Mouse (Mus musculus) spleen, postnatal 36 days (tissue): ENCODE measurements at regions not wholly inside any gene's neighbourhood (a gene's known extent, or its start where the extent isn't known, plus 50 kb on each side); places are given as distances from the start of the nearest gene placed in this dataset.
A peak's percentile ranks its signal among the peaks of the same experiment; 100 is the strongest.
"Not testable (repeated sequence)": the region's sequence is repeated elsewhere in the genome, so short reads cannot be mapped to it uniquely, and the experiment has no call there.

ENCODE experiments used
- DNase-seq, 2 experiments: peaks; one replicate each; pipeline ENCODE4 v3.0.0; 2022; ENCODE audit warnings: low spot score in 2 of 2, mixed read lengths in 1 of 2

DNA sequence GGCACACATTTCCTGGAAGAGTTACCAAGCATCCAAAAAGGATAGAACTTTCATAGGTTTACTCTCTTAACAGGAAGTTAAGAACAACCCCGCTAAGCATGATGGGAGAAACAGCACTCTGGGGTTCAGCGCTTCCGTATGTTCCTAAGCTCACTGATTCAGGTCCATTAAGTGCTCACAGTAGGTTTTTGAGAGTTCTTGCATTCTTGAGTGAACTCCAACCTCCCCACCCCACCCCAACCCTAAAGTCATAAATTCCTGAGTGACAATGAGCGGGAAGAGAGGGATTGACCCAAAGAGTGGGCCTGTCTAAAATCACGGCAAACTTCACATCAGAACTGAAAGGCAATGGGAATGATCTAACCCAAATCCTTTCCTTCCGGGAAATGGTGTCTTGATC, 405.9 kb downstream of the Lrig3 start:
- no peak for DNase-seq

DNA sequence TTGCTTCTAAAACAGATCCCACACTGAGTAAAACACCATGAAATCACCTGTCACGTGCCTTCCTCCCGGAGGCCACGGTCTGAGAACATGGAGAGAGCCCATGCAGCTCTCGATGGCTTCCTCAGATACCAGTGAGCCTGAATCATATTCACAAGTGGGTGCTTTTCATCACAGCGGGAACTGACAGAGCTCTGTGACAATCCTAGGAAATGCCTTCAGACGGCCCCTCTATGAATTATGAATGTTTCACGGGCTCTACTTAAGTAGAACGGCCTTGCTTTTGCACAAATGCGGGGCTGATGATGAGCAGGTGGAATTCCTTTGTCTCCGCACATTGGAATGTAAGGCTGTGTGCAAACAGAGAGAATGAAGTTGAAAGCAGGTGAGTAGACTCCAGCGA, 383.1 kb downstream of the Lrig3 start:
- no peak for DNase-seq

DNA sequence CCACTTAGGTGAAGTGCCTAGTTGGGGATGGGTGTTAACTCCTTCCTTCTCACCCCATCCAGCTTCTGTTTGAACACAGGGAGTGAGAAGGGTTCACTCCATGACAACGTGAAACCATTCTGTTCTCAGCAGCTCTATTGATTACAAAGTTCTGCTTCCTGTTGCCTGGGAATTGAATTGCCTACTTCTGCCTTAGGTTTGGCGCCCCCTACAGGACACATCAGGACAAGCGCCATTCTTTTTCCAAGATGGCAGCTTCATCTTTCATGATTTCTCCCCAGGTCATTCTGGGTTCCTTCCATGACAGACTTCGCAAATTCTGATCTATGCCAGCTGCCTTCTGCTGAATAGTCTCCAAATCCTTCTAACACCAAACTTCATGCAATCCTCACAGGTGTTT, 371.5 kb downstream of the Lrig3 start:
- DNase-seq, result no peak

DNA sequence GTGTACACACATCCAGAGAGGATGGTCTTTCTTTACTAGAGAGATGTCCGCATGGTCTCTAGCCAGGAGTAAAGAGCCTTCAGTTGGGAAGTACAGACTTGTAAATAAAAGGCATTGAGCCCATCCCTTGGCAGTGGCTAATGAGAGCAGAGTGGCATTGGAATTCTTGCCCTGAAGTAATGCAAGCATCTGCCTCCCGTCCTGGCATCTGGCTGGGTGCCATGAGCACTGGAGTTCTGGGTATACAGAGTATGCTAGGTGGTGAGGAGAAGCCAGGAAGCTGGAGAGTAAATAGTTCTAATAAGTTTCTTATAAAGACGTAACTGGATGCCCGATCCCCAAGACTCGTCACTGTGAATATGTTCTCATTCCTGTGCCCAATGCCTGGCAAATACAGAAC, 367.8 kb downstream of the Lrig3 start:
- no peak for DNase-seq

DNA sequence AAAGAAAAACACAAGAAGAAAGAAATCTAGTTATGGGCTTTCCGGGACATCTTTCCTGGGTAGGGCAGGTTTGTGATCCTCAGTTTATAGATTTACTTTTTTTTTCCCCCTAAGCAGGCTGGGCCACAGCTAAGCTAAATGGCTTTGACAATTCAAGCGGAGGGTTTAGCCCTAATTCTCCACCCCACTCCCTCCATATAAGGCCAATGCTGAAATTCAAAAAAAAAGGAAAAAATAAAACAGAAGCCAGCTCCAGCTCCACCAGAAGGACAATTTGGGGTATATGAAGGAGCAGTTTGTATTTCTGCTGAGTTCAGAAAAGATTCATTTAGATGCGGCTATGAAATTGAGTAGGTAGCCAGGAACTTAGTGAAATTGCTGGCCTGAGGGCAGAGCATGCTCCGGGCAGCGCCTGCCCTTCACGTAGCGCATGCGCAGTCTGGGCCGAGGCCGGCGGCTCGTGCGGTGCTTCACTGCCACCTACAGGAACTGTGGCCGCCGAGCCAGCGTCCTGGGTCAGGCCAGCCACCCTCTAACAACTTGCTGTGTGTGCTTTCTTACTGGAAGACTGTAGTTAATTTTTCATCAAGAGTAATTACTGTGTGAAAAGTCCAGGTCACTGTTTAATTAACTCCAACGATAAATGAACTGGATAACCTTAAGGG, 364.5 kb downstream of the Lrig3 start:
- DNase-seq, result peak; percentile 72 to 75

DNA sequence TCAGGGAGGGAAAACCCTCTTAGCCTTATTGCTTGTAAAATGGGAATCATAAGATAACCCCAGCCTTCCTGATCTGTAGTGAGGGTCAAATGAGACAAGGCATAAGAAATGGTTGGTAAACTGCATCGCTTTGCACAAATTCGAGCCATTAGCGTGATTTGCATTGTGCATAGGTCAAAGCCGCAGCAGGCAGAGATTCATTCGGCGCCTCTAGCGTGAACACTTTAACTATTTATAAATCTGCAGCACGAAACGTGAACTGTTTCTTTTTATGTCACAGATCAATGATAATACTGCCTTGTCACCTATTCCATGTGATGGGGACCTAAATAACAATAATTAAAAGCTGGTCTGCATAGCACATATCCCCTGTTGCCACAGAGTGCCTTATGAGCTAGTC, 354.9 kb downstream of the Lrig3 start:
- no peak for DNase-seq

DNA sequence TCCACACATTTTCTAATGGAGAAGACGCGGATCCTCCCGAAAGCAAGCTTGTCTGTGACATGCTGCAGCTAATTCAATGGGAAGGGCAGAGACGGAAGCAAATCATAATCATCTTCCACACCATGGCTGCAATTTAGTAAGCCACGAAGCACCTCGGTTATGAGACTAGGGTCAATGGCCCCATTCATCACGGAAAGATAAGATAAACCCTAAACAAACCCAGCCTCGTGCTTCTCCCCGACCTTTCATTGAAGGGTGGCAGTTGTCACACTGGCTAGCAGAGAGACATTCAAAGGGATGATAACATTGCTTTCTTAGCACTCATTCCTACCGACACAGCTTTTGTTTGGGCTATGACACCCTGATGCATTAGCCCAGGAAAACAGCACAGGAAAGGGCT, 353.8 kb downstream of the Lrig3 start:
- DNase-seq, result no peak

DNA sequence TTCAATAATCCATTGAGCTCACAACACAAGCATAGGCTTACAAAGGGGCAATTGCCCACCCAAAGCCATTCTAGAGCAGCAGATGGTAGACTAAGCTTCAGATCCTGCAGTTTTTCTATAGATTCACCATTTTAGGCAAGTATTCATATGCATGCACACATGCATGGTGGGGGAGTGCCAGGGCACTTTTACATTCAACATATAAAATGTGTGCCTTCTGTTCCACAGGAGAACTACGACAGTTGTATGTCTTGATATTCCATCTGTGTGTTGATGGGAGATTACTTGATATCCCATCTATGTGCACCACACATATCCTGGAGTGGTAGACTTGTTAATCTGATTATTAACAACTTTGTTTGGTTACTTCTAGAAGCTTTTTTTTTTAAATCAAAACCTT, 334.0 kb downstream of the Lrig3 start:
- no peak for DNase-seq

DNA sequence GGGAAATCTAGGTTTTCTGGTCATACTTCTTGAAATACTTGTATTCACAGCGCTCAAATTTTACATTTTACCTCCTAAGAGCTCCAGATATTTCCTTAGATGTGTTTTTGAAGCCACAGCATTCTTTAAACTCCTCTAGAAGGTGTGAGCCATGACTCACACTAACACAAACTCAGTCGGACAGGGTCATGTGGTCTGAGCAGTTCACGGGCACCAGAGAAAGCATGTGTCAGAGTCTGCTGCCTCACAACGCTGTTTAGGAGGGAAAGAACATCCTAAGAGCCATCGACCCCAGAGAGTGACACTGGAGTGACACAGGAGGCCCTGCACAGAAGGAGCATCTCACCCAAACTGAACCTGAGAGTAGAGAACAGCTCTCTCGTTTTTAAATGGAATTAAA, 332.2 kb downstream of the Lrig3 start:
- DNase-seq, result no peak

DNA sequence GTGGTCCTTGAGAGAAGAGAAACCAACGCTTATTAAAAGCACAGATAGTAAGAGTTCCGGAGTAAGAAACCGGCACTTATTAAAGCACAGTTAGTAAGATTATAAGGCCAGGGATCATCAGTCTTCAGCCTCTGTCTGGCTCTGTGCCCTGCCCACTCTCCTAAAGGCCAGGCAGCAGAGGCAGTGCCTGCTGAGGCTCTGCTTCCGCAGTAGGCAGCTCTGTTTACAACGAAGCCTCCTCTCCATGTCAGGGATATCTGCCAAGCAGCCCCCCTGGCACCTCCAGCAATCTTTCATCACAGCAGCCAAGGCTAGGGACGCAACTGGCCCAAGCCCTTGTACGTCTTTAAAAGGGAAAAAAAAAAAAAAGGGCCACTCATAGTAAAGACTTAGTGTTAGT, 329.9 kb downstream of the Lrig3 start:
- no peak for DNase-seq

DNA sequence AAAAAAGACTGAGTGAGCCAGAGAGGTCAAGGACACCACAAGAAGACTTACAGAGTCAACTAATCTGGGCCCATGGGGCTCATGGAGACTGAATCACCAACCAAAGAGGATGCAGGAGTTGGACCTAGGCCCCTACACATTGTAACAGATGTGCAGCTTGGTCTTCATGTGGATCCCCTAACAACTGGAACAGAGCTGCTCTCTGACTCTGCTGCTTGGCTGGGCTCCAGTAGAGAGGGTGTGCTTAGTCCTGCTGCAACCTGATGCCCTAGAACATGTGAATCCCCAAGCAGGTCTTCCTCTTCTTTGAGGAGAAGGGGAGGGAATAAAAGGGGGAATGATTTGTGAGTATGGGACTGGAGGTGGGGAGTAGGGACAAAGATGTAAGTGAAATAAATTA, 325.8 kb downstream of the Lrig3 start:
- DNase-seq, result no peak

DNA sequence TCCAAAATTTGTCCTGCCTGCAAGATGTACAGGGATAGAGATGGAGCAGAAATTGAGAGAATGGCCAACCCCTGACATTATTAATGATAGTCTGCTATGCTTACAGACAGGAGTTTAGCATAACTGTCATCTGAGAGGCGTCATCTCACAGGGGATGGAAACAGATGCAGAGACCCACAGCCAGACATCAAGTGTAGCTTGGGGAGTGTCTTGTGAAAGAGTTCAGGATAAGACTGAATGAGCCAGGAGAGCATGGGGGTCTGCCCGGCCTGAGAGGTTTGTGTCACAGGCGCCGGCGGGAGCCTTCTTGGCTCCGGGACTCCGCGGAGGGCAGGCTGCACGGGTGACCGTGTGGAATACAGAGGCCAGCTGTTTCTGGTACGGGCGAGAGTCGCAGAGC, 319.1 kb downstream of the Lrig3 start:
- DNase-seq, result not testable (repeated sequence)

DNA sequence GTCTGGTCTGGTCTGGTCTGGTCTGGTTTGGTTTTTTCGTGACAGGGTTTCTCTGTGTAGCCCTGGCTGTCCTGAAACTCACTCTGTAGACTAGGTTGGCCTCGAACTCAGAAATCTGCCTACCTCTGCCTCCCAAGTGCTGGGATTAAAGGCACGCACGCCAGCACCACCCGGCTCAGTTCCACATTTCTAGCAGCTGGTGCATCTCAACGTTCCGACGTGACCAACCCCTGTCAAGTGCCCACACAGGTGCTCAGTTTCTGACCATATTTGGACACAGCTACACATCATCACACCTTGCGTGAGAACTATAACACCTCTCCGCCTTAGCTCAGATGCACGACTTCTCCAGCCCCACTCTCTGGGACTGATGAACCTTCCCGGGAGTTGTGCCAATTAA, 304.4 kb downstream of the Lrig3 start:
- DNase-seq, result no peak

DNA sequence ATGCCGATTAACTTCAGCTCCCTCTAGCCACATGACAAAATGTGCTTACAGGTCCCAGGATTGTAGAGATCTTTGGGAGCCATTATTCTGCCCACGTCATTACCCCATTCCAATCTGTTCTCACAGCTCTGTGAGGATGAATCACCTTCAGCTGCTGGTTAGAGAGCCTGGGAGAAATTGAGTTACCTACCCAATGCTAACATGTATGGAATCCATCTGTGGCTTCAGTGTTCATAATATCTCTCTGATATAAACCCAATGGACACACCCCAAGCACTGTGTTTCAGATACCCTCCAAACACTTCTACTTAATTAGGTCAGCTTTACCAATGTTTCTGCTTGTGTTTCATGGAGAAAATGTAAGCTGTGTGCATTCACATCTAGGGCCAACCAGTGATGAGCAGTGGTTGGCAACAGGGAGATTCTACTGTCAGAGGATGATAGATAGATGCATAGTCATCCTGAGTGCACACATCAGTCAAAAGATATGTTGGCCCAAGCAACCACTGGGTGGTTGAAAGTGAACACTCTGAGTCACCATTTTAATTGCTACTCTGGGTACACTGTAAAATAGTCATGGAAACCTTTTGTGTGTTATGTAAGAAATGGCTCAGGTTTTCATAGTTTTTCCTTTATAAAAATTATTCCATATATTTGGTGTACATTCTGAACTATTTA, 301.5 kb downstream of the Lrig3 start:
- no peak for DNase-seq

DNA sequence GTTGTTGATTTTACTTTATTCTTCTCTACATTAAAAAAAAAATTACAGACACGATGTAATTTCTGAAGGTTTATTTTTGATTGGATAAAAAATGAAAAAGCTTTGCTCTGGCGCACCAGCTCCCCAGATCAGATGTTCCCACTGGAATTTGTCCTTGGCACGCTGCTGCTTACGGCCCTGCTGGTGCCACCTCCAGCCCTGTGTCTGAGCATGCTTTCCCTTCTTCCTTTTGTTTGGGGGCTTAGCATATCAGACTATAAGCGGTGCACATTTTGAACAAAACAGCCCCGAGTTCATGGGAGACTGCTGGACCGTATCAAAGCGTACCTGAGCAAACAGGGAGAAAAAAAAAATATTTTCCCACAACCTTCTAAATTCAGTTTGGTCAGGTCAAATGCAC, 291.2 kb downstream of the Lrig3 start:
- DNase-seq, result no peak

DNA sequence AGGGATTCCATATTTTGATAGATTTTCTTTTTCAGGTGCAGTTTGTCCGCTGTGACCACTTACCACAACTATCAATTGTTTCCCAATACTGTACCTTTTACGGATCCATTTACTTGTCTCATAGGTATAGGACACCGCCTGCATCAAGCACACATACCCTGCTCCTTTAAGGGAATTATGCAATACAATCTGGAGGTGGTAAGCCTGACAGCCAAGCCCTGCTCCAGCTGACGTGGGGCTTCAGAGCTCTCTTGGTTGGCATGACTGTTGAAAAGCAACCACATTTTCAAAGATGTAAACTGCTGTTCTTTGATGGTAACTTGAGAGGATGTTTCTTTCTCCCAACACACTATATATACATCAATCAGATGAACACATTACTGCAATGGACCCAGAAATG, 288.2 kb downstream of the Lrig3 start:
- no peak for DNase-seq

DNA sequence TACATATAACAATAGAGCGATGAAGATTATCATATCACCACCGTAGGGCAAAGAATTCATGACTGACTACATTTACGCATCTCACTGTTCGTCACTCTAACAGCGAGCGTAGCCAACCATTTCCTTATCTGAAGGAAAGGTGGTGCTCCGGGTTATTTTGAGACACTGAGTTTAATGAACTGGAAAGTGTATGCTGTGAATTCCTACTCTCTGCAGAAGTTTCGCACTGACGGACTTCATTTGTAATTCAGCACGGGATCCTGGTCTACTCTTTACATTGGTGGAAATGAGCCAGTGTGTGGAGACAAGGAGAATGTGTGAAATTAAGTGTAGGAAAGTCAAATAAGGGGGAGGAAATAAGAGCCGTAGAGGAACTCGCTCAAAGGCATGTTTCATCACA, 283.2 kb downstream of the Lrig3 start:
- no peak for DNase-seq

DNA sequence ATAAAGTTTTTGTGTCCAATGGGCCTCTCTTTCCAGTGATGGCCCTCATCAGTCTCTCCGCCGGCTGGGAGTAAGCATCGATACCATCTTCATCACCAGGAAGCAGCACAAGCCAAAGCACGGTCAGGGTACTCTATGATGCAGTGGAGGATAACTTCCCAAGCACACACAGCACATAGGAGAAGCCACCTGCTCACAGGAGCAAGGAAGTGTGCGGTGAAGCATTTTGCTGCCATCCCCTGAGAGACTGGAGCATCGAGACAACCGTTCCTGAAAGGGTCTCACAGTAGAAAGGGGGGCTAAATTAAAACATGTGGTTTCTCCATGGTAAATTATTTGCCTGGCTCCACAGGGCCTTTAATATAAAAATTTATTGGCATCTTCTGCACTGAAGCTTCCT, 277.1 kb downstream of the Lrig3 start:
- DNase-seq, result no peak

DNA sequence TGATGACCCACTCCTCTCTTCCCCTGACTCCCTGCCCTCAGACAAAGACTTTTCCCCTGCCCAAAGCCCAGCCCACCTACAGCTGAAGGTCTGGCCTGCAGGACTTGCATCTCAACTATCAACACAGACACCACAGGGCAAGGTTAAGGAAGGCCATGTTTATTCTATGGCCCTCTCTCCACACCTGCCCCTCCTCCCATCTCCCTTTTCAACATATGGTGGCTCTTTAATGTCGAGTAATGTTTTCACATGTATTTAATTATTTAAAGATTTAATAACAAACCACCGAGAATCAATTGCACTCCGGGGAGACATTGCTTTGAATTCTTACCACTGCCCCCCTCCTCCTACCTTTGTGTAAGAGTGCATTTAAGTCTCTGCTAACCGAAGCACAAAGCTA, 273.6 kb downstream of the Lrig3 start:
- no peak for DNase-seq
